Mouse (Mus musculus): Measurements from ENCODE around the gene Gm2310. TPM values are rescaled to one million over a fixed set of nuclear protein-coding genes. Genes with fewer than 3 reads are reported as not detected.

Gm2310 gene
- not detected in 2 replicates for polyA plus RNA-seq (2012; rRNA removed; ENCODE audit: low replicate concordance)

DNA sequence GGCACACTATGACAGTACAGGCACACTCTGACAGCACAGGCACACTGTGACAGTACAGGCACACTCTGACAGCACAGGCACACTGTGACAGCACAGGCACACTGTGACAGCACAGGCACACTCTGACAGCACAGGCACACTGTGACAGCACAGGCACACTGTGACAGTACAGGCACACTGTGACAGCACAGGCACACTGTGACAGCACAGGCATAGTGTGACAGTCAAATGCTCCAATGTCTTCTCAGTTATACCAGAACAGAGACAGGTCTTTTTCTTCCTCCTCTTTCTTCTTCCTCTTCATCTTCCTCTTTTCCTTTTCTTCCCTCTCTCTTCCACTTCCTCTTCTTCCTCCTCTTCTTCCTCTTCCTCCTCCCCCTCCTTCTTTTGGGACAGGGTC is at the start of gene Gm2310:
Gene Gm2310 (minus strand): TSS at position 101 of the 400 bp plus-strand sequence.

Other genes with a start within 250 kb of the Gm2310 start
- 6.0 and 9.2 TPM in 2 replicates for gene Nipbl, start 75.5 kb downstream of the Gm2310 start, polyA plus RNA-seq (2012; rRNA removed; ENCODE audit: low replicate concordance)
- gene Slc1a3, start 190.8 kb upstream of the Gm2310 start, polyA plus RNA-seq (2012; rRNA removed; ENCODE audit: low replicate concordance) = 33.5 and 61.3 TPM in 2 replicates